Mouse (Mus musculus) layer of hippocampus, postnatal 14 days (tissue): ENCODE data around the gene Fbxl13. TPM values are rescaled to one million over a fixed set of nuclear protein-coding genes. Genes with fewer than 3 reads are reported as not detected.

Experiments
- DNase-seq, 2 experiments: peaks; one replicate each; pipeline ENCODE4 v3.0.0; 2021 to 2022; ENCODE audit warnings: low spot score in 2 of 2, mixed read lengths in 1 of 2
- long read RNA-seq, 2 experiments: library from polyadenylated mRNA; stranded (forward); transcript quantifications; one replicate each; pipeline ENCODE4 v2.0.0; 2021
- total RNA-seq, 2 experiments: library from RNA; stranded (reverse); gene quantifications; 2 replicates each; pipeline ENCODE4 v1.2.3; 2021

The Fbxl13 gene
- total RNA-seq: under 1 TPM; 0.17 to 0.41 TPM
- long read RNA-seq, experiment 1: 0 reads
- long read RNA-seq, experiment 2, partial matches to known transcripts: 0 of 1 reads
- long read RNA-seq, experiment 2, other reads (novel, unspliced or antisense): 1 of 1 reads

DNA sequence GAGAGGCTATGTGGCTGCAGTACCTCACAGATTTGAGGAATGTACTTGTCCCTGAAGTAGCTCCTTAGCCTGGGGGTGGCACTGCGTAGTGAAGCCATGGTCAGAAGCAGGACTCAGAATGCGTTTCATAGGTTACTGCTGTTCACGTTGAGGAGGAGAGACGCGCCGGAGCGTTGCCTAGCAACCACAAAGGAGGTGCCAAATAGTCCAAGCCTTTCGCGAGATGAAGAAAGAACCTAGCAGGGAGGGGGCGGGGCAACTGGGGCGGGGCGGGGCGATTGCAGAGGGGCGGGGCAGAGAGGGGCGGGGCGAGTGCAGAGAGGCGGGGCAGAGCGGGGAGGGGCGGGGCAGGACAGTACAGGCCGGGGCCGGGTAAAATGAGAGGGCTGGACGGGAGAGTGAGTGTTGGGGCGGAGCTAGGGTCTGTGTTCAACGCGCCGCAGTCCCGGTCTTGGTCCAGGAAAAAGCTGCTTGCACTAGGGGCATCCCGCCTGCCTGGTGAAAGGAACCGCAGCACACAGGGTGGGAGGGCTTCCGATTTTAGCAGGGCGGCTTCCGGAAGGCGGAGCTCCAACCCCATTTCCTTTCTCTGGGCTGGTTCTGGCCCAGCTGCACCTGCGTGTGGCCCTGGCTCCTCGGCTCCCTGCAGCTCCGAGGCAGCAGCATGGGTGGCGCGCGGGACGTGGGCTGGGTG, at the start of gene Fbxl13, which contains the start of gene Armc10:
Gene Fbxl13, minus strand, starts transcription at position 196 of the 694 bp plus-strand sequence.
Gene Armc10, plus strand, starts transcription at position 375 of the 694 bp plus-strand sequence.
- peak; percentile 78 to 87 for DNase-seq

DNA sequence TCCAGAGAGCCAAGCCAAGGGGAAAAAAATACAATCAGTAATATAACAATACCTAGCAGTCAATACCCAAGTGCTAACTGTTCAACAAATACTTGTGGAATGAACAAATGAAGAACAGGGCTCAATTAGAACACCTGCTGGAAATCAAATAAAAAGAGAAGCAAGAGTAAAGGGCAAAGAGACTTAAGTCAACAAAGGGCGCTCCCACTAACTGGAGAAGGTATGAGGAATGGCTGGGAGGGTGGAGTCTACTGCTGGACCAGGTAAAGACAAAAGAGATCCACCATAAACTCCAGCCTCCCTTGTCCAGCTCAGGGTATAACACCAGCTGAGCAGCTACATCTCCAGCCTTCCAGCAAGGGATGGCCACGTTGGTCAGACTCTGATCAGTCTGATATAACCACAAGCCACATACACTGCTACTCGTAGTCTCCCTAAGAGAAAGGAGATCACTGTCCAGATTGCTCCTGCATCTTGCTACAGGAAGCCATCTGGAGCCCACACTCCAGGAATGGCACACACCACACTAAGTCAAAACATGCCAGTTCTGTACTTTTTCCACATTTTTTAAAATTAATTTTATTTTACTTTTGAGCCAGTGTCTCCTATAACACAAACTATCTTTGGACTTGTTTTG, 49.5 kb upstream of the Fbxl13 start:
- no peak for DNase-seq

DNA sequence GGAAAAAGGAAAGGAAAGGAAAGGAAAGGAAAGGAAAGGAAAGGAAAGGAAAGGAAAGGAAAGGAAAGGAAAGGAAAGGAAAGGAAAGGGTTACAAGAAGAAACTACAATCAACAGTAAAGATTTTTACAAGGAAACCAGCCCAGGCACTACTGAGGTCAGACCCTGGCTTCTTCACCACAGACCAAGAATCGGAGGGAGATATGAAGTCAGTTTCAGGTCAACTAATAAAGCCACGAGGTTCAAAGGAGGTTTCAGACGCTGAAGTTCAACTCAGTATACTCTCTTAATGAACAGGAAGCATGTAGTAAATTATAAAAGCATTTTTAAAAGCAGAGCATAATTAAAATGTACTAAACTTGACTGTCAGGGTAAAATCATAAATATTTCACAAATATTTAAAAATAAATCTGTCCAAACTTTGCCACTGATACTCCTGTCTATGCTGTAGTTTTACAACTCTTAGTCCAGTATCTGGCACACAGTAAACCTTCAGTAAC, 48.0 kb upstream of the Fbxl13 start:
- no peak for DNase-seq

DNA sequence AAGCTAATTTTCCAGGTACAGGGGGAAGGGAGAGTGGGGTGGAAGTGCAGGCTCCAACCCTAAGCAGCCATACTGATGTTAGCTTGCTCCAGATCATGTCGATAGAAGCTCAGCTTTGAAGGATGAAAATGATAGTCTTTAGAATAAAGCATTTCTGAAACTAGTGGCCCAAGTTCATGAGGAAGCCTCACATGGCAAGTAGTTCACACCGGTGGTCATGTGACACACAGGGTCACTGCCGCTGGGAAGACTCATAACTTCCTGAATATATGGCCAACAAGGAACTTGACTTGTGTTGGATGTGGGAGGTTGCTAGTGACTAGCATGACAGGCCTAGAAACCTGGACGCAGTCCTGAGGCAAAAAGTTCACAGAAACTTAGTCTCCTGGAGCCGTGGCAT, 46.8 kb upstream of the Fbxl13 start:
- no peak for DNase-seq

DNA sequence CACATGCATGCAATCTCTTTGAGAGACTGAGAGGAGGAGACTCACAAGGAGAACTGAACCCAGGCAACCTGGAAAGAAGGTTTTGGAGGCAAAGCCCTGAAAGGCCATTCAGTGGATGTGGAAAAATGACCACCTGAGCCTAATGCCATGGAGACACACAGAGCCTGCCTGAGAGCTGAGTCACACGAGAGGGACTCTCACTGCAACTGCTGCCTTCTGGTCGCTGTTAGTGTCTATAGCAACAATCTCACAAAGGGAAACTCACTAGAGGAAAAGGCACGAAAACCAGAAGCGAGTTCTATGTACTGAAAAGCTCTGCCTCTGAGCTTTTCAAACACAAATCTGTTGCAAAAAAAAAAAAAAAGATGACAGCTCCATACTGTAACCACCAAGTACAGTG, 41.6 kb upstream of the Fbxl13 start:
- DNase-seq: peak in 1 of 2 experiments; percentile 41

DNA sequence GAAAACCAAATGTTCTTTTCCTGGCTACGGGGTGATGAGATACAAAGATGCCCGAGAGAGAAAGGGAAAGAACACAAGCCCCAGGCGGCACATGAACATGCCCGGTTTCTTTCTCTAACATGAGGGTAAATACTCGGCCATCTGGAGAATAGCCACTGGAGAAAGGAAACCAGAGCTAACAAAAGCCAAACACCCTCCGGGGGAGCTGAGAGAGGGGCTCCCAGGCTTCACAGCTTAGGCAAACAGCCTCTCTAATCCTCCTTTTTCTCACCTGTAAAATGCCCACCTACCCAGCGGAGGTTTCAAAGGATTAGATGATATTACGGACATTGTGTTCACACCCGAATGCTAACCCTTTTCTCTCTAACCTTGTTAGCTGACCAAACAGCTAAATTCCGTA, 39.6 kb upstream of the Fbxl13 start:
- DNase-seq: no peak

DNA sequence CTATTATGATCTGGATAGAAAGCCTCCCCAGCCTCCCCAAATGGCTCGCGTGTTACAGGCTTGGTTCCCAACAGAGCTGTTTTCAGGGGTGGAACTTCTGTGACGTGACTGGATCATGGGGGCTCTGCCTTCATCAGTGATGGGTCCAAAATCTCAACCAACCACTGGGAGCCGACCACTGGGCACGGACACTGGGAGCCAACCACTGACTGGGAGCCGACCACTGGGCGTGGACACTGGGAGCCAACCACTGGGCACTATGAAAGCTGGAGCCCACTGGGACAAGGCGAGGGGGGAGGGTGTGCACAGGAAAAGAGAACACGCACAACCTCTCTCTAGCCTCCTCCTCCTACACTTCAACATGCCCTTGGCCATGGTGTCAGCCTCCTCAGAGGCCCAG, 38.4 kb upstream of the Fbxl13 start:
- no peak for DNase-seq

DNA sequence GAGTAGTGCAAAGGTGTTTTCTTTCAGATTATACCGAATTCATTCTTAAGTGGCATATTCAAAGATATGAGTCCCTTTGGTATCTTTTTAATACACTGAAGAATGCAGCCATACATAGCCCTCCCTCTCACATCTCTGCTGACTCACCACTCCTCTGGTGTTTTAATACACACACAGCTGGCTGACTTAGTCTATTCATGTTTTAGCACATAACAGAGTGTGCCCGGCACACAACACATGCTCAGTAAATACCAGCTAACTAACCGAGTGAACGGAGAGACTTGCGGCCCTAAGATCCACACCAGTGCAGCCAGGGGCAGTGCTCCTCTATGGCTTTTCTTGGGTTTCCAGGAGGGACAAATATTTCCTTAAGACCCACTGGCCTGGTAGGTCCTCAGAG, 35.5 kb upstream of the Fbxl13 start:
- no peak for DNase-seq

DNA sequence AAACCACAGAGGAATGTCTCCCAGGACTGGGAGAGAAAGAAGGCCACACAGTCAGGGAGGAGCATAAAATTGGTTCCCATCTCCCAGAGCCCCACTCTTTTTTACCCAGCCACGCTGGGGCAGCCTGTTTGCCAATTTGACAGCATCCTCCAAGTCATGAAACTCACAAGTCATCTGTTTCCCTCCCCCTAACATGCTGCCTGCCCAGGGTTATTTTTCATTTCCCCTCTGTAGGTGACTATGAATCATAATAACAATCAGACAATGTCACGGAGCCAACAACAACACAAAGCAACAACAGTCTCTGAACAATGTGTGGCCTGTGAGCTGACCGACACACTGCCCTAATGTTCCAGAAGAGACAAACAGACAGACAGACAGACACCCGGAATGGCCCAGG, 34.6 kb upstream of the Fbxl13 start:
- DNase-seq: no peak

DNA sequence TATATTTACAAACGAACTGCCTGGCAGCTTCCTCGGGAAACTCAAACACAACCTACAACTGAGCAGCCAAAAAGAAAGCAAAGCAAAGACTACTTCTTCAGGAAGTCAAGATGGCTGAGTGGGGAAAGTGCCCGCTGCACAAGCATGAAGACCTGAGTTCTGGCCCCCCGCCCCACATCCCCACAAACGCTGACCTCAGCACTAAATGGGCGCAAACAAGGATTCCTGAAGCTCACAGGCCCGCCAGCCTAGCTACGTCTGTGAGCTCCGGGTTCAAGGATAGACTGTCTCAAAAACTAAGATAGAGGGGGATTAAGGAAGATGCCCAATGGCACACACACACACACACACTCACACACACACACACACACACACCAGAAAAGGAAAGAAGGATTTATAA, 32.9 kb upstream of the Fbxl13 start:
- no peak for DNase-seq

DNA sequence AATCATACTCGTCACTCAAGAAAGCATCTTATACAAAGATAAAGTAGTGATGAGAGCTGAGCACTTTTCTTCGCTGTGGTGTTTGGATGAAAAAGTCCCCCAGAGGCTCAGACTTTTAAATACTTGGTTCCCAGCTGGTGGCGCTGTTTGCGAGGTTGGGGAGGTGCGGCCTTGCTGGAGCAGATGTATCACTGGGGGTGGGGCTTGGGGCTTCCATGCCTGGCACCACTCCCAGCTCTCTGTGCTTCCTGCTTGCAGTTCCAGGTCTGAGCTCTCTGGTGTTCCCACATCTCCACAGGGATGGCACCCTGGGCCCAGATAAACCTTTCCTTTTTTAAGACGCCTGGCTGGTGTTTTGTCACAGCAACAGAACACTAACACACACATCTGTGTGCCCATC, 32.5 kb upstream of the Fbxl13 start:
- DNase-seq: no peak

DNA sequence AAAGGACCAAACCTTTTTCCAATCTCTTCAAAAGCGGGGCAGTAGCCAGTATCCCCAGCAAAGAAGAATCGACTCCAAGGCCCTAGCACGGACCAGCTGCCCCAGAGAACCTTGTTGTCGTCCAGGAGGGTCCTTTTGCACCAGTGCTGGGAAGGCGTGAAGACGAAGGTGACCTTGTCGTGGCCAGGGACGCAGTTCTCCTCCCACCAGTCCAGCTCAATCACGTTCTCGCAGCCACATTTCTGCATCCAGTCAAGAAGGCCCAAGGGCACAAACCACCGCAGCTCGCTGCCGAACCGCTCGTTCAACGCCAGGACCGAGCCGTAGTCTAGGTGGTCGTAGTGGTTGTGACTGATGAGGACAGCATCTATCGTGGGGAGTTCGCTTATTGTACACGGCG, 30.1 kb upstream of the Fbxl13 start:
- no peak for DNase-seq

DNA sequence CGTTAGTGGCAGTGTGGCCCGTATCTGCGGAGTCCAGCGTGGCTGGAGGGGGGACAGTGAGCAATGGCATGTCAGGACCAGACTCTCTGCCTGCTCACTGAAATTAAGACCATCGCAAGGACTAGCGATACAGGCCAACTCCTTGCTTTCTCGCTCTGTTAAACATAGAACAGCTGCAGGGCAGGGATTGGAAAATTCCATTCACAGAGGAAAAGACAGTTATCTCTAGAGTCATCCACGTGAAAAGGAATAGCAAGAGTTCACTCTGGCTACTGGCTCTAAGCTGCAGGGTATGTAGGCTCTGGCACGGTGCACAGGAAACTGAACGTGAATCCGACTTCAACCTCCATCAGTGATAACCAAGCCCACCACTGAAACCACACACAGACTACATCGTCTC, 29.6 kb upstream of the Fbxl13 start:
- no peak for DNase-seq

DNA sequence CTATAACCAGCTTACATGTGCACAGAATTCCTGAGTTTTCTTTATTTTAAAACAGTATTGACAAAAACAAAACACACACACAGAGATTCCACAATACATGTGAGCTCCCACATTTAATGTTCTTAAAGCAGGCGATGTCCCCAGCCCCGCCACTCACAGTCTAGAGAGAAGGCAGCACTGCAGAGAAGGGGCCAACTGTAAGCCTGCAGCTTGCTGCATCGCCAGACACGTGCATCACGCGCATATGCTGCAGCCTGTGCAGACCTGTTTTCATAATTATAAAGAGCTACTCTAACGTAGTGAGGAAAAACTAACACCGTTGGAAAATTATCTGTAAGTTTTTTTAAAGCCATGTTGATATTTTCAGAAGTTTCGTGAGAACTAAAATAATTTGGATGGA, 28.3 kb upstream of the Fbxl13 start:
- no peak for DNase-seq

DNA sequence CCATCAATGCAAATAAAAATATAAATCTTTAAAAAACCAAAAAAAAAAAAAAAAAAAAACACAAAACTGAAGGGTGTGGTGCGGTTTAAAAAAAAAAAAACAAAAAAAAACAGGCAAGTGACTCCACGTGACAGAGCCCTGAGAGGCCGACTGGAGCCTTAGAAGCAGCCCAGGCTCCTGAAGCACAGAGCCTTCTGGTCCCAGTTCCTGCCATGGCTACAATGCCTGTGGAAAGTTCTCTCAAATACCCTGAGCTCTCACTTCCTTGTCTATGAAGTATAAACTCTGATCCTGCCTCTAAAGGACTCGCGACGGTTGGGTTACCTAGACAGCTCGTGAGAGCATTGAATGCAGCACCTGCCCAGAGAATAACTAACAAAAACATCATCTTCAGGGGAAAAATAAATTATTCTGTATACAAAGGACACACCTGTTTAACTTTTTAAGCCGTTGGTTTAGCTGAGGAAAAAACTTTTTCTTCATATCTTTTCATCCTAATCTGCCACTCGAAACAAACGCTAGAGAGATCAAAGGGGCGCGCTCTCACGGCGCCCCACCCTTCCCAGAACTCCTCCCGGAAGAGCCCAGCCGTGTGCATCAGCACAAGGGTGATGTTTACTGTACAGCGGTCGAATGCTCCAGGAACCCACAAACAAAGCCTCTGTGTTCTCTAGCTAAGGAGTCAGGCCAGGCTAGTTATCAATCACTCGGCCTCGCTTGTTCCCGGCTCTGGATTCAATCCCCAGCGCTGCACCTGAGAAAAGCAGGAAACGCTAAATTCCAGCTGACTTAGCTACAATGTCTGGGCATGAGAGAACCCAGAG, 27.6 kb upstream of the Fbxl13 start:
- DNase-seq: no peak

DNA sequence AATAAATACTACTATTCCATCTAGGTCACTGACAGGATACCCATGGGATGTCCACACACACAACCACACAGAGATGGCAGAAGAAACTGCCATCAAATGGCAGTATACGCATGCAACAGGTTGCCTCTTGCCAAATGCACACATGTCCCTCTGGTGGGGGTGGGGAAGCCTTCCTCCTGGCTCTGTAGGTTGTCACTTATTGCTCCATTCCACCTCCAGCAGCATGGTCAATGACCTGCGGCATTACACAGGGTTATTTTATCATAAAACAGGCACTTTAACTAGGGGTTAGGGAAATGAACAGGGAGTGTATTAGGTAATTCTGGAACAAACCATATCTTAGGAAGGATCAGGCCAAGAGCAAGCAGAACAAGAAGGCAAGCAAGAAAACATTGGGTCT, 23.9 kb upstream of the Fbxl13 start:
- no peak for DNase-seq

DNA sequence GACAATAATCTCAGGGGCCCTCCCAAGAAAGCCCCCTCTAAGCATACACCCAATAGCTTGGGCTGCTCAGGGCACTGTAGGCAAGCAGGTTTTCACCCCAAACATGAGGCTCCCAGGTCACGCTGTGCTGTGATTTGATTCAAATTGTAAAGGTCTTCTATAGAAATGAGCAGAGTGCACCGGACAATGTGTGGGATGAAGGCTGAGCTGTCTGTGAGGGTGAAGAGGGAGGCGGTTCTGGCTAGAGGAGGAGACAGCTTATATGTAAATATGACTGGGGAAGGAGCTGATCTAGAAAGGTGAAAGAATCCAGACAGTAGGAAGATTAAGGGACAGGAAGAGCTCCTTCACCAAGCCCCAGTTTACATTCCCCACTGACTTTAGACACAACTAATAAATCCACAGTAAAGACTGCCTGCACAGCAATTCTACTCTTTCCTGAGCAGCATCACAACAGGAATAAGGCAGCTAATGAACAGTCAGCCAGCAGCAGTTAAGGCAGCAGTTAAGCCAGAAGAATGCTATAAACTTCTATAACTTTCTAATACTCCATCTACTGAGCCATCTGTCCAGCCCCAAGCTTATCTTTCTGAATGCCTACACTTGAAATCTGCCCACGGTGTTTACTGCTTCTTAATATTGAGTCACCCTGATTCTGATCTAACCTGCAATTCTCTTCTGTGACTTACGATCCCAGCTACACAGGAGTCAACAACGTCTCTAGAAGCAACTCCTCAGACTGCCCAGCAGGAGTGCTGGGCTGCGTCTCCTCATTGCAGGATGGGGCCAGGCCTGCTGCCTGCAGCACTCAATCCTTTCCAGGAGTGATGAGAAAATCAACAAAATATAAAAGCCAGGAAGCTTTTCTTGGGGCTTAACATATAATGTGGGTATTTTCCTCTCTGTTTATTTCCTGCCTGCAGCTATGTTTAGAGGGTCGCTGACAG, 22.0 kb upstream of the Fbxl13 start:
- no peak for DNase-seq

DNA sequence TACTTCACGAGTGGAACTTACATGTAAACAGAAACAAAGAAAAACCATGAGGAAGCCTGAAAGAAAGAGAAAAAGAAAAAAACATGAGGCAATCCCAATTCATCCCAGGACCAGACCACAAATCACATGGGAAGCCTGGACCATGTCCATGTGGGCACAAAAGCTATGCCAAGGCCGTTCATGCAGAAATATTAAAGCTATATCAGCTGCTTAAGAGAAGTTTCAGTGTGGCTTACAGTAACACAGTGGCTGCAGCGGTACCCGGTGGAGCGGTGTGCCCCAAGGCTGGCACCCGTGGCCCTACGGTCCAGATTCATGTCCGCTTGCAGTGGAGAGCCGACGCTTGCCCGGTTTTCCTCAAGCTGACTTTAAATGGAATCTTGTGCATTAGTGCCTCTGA, 17.6 kb upstream of the Fbxl13 start:
- DNase-seq: no peak

DNA sequence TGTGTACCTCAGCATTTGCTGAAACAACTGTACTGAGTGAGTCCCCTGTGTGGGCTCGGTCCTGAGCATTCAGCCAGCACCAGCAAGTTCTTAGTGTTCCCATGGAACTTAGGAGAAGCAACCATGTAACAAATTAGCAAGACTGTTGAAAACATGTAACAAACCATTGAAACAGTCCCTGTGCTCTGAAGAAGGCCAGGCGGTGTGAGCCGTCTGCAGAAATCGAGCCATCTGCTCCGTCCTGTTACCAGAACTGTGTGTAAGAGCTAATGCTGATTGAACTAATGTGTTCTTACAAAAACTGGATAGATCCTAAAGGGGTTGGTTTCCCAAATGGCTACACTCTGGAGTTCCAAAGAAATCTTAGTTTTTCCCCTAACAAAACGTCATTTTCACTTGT, 15.4 kb upstream of the Fbxl13 start:
- DNase-seq: peak in 1 of 2 experiments; percentile 57

DNA sequence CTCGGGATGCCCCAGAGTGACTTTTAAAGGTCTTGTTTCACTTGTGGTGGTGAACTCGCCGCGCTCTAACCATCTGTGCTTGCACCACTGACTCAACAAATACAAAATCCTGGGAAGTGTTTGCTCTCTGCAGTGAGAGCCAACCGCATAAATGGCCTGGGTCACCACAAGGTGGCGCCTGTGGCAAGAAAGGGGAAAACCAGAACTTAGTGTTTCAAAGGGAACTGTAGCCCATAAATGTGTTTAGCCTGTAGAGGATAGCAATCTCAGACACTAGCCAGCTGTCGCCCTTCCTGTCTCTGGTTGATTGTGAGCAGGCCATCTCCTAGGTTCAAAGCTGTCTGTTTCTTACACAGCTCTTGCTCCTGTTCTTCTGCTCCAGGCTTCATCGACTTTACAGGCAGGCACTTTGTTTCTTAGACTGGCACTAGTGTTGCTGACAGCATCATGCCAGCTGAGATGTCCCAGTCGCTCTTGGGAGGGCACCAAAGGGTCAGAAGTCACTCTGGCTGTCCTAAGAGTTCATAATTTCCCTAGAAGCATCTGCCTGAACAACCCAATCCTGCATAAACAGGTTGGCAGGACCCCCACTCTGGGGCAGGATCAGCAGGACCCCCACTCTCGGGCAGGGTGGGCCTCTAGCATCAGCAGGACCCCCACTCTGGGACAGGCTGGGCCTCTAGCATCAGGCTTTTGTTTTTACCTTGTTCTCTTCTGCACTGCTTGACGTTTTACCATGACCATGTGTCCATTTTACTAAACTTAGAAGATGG, 13.4 kb upstream of the Fbxl13 start:
- DNase-seq: peak; percentile 73 to 78
